Mouse (Mus musculus): ENCODE measurements around the gene Btbd17.
A peak's percentile ranks its signal among the peaks of the same experiment; 100 is the strongest.

Btbd17 gene

GRCm38 (mm10) chr11:114802540-114803267 is 7.0 kb upstream of the Btbd17 start:
- DNase-seq (ENCODE audit: low read depth), result no peak

- DNase-seq (ENCODE audit: low read depth), result no peak
Observed at GRCm38 (mm10) chr11:114801906-114802305, 6.2 kb upstream of the Btbd17 start.

- no peak for DNase-seq (ENCODE audit: low read depth)
Observed at GRCm38 (mm10) chr11:114798624-114799023, 2.9 kb upstream of the Btbd17 start, which contains the start of gene Gpr142. Gpr142 (plus strand) TSS chr11:114798924.

GRCm38 (mm10) chr11:114797981-114798380 is 2.2 kb upstream of the Btbd17 start:
- DNase-seq (ENCODE audit: low read depth), result no peak

- no peak for DNase-seq (ENCODE audit: low read depth)
Observed at GRCm38 (mm10) chr11:114797176-114797575, 1.4 kb upstream of the Btbd17 start.

- peak; percentile 44 for DNase-seq (ENCODE audit: low read depth)
Observed at GRCm38 (mm10) chr11:114795231-114795746, 456 bp downstream of the Btbd17 start.

- DNase-seq (ENCODE audit: low read depth), result no peak
Observed at GRCm38 (mm10) chr11:114794691-114795090, 1.1 kb downstream of the Btbd17 start.

- DNase-seq (ENCODE audit: low read depth), result no peak
Observed at GRCm38 (mm10) chr11:114793868-114794545, 1.7 kb downstream of the Btbd17 start.

- DNase-seq (ENCODE audit: low read depth), result no peak
Observed at GRCm38 (mm10) chr11:114792931-114793494, 2.7 kb downstream of the Btbd17 start.

GRCm38 (mm10) chr11:114791891-114792411 is 3.8 kb downstream of the Btbd17 start:
- DNase-seq (ENCODE audit: low read depth), result no peak

GRCm38 (mm10) chr11:114791351-114791889 is 4.3 kb downstream of the Btbd17 start:
- no peak for DNase-seq (ENCODE audit: low read depth)

- no peak for DNase-seq (ENCODE audit: low read depth)
Observed at GRCm38 (mm10) chr11:114790841-114791240, 4.9 kb downstream of the Btbd17 start.

GRCm38 (mm10) chr11:114790171-114790570 is 5.6 kb downstream of the Btbd17 start:
- no peak for DNase-seq (ENCODE audit: low read depth)

- no peak for DNase-seq (ENCODE audit: low read depth)
Observed at GRCm38 (mm10) chr11:114789716-114790115, 6.0 kb downstream of the Btbd17 start.

GRCm38 (mm10) chr11:114789061-114789714 is 6.6 kb downstream of the Btbd17 start:
- DNase-seq (ENCODE audit: low read depth), result peak; percentile 79

- DNase-seq (ENCODE audit: low read depth), result no peak
Observed at GRCm38 (mm10) chr11:114787611-114788010, 8.1 kb downstream of the Btbd17 start.

GRCm38 (mm10) chr11:114786326-114786725 is 9.4 kb downstream of the Btbd17 start:
- peak; percentile 40 for DNase-seq (ENCODE audit: low read depth)

- DNase-seq (ENCODE audit: low read depth), result peak; percentile 39
Observed at GRCm38 (mm10) chr11:114785892-114786291, 9.9 kb downstream of the Btbd17 start.

- DNase-seq (ENCODE audit: low read depth), result no peak
Observed at GRCm38 (mm10) chr11:114780076-114780475, 15.7 kb downstream of the Btbd17 start.

GRCm38 (mm10) chr11:114771896-114772295 is 23.8 kb downstream of the Btbd17 start:
- no peak for DNase-seq (ENCODE audit: low read depth)

- DNase-seq (ENCODE audit: low read depth), result no peak
Observed at GRCm38 (mm10) chr11:114769911-114770310, 25.8 kb downstream of the Btbd17 start.

Measured in induced T-regulatory cell, adult 2 months (primary cell).